Mouse (Mus musculus) embryo, embryonic 10 days (tissue): ENCODE data around the gene Wfdc6a.
"Not testable (repeated sequence)": the region's sequence is repeated elsewhere in the genome, so short reads cannot be mapped to it uniquely, and the experiment has no call there.

ENCODE experiments used
- DNase-seq: peaks from one replicate; pipeline ENCODE4 v3.0.0-alpha.2; 2015; ENCODE audit warnings: low spot score

Wfdc6a gene

GRCm38 (mm10) chr2:164585025-164585725 is at the start of gene Wfdc6a:
TSS of gene Wfdc6a (minus strand) at chr2:164585447.
- DNase-seq = not testable (repeated sequence)

GRCm38 (mm10) chr2:164621775-164622174 is 36.5 kb upstream of the Wfdc6a start:
- DNase-seq = no peak

GRCm38 (mm10) chr2:164619050-164619449 is 33.8 kb upstream of the Wfdc6a start:
- no peak for DNase-seq

GRCm38 (mm10) chr2:164615386-164615785 is 30.1 kb upstream of the Wfdc6a start:
- no peak for DNase-seq

DNA sequence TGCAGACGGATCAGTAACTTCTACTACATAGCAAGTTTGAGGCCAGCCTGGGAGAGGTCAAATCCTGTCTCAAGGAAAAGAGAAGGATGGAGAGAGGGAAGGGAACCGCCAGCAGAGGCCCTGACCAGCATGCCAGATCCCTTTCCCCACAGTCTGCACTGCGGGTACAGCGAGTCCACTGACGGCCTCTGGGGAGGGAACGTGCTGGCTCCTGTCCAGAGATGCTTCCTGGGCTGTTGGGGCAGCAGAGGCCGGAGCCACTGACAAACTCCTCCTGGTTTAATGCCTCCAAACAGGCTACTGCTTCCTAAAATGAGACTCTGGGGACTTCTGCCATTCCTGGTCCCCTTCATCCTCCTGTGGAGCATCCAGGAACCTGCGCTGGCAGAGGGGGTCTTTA is 28.2 kb upstream of the Wfdc6a start, which contains the start of the genes Wfdc6b and Wfdc8:
Wfdc6b (plus strand) TSS at position 52 of the 400 bp plus-strand sequence.
Wfdc8 (minus strand) TSS at position 156 of the 400 bp plus-strand sequence.
- DNase-seq = not testable (repeated sequence)

- no peak for DNase-seq
Measured at GRCm38 (mm10) chr2:164608781-164609180, 23.5 kb upstream of the Wfdc6a start.

GRCm38 (mm10) chr2:164604411-164604810 is 19.2 kb upstream of the Wfdc6a start:
- DNase-seq = no peak

GRCm38 (mm10) chr2:164603482-164603881 is 18.2 kb upstream of the Wfdc6a start:
- no peak for DNase-seq

DNA sequence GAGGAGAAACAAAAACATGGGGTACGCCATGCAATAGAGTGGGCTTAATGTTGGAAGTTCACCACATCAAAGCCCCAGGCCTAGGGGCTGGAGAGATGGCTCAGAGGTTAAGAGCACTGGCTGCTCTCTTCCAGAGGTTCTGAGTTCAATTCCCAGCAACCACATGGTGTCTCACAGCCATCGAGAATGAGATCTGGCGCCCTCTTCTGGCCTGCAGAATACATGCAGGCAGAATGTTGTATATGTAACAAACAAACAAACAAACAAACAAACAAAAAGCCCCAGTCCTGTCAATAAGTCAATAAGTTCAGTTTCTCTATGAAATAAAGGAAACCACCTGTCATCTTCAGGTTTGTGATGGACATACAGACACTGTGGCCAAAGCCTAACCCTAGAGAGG is 14.9 kb upstream of the Wfdc6a start:
- no peak for DNase-seq

GRCm38 (mm10) chr2:164593494-164593893 is 8.2 kb upstream of the Wfdc6a start, which contains the start of gene Eppin:
TSS of gene Eppin (minus strand) at chr2:164593594.
- no peak for DNase-seq

DNA sequence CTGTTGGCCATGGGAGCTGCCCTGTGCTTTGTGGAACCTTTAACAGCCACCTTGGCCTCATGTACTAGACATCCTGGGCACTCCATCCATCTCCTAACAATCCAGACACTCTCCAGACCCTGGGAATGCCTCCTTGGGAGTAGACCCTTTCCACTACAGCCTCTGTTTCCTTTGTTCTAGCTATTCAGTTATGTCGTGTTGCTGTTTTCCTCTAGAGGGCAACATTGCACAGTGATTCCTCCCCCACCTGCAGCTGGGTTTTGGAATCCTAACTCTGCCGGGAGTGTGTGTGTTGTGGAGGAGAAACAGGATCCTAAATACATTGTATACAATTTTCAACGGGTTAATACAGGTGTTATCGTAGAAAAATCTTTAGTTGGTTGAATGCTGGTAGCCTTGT is 6.8 kb upstream of the Wfdc6a start:
- peak; percentile 81 for DNase-seq

GRCm38 (mm10) chr2:164573359-164573758 is 11.9 kb downstream of the Wfdc6a start, which contains the start of gene Spint3:
TSS of gene Spint3 (minus strand) at chr2:164573459.
- DNase-seq = not testable (repeated sequence)

GRCm38 (mm10) chr2:164567460-164567859 is 17.8 kb downstream of the Wfdc6a start:
- no peak for DNase-seq

DNA sequence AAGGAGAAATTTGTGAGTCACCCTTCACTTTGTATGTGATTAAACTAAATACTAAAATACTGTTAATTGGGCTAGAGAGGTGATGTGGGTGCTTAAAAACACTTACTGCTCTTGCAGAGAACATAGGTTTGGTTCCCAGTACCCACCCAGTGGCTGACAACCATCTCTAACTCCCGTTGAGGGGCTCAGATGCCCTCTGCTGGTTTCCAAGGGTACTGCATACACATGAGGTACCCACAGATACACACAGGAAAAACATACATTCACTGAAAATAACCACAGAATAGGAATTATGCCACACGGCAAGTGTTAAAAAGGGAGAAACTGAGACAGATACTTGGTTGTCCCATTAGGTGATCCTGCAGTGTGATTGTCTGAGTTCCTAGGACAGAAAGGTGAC is 18.2 kb downstream of the Wfdc6a start:
- DNase-seq = no peak

GRCm38 (mm10) chr2:164564346-164564745 is 20.9 kb downstream of the Wfdc6a start:
- no peak for DNase-seq

DNA sequence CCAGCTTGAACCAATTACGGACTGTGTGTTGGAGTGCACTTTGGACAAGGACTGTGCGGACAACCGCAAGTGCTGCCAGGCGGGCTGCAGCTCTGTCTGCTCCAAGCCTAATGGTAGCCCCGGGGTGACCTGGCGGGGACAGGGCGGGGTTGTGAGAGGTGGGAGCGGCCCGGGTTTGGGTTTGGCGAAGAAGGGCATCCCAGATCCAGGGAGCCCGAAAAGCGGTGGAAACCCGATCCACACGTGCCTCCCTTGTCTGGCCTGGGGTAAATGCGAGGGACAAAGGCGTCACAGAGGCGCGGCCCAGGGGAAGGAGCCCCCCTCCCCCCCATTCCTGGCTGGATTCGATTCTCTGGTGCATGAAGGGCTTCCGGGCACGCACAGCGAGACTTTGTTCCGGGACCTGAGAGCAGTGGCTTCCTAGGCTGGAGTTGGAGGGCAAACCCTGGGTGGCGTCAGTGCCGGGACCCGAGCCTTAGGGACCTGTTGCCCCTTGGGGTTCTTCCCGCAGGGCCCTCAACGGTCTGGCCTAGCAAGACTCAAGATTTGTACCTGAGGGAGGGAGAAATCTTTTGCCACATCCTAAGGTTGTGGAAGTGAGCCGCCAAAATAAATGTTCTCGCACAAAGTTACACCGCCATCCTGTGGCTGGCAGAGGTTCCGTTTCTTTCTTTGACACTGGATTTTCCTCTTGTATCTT is 21.8 kb downstream of the Wfdc6a start:
- DNase-seq = peak; percentile 77

GRCm38 (mm10) chr2:164562391-164563188 is 22.7 kb downstream of the Wfdc6a start, which contains the start of gene Wfdc2:
TSS of gene Wfdc2 (plus strand) at chr2:164562413.
- DNase-seq = peak; percentile 21

- no peak for DNase-seq
Measured at GRCm38 (mm10) chr2:164560106-164560505, 25.1 kb downstream of the Wfdc6a start.

DNA sequence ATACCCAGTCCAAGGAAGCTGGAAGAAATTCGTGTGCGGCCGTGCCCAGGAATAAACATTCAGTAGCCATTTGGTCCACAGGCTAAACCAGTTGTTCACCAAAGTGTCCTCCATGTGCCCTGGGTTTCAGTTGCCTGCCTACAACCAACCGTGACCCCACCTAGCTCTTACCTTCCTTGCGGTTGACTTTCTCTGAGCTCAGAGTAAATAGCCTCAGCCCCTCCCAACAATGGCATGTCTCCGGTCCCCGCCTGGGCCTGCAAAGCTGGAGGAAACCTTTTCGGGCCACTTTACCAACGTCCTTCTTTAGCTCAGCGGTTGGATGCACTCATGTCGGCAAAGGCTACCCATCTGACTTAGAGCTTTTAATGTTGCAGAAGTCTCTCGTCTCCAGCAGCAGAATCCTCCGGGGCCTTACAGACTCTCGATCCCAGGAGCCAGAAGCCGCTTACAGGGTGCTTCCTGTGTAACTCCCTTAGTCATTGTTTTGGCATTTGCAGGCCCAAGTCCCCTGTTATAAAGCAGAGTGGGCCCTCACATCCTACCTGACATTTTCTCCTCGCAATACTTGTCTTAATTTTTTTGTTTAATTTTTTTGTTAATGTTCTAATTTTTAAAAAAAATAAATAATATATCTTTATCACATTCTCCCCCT is 26.1 kb downstream of the Wfdc6a start:
- no peak for DNase-seq

GRCm38 (mm10) chr2:164558426-164558825 is 26.8 kb downstream of the Wfdc6a start:
- no peak for DNase-seq

DNA sequence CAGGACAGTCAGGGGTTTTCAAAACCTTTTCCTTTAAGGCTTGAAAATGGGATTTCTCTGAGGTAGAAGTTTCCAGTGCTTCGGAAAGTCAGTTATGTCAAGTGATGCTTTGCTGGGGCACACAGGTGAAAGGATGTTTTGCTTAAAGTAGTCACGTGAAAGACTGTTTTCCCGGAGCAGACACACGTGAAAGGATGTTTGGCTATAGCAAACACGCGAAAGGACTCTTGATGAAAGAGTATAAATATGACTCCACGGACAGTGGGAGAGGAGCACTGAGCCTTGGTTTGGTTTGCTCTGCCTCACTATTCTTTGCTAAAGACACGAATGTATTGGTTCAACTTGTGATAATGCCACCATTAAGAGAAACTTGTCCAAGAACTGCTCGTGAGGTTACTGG is 33.7 kb downstream of the Wfdc6a start:
- no peak for DNase-seq

DNA sequence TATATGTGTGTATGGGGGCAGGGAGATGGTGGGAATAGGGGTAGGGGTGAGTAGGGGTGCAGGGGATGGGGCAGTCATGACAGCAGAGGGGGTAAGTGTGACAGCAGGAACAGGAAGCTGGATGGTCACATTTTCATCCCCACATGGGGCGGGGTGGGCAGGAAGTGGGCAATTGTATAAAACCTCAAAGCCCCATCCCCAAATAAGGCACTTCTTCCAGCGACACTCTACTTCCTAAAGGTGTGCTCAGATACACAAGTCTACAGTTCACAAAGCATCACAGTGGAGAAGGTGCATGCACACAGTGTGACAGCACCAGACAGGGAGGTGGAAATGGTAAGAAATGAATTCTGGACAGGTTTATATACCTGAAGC is 34.4 kb downstream of the Wfdc6a start:
- no peak for DNase-seq
